Mouse (Mus musculus) embryonic facial prominence, embryonic 11.5 days (tissue): ENCODE measurements at regions not wholly inside any gene's neighbourhood (a gene's known extent, or its start where the extent isn't known, plus 50 kb on each side); places are given as distances from the start of the nearest gene placed in this dataset.

Experiments used
- ATAC-seq: fragments of 200-750 bp; cut with Nextera tagmentation; replicated peaks from 2 replicates; pipeline ENCODE4 v1.8.0; 2017; ENCODE audit warnings: low read depth; ENCODE audit not compliant: insufficient number of reproducible peaks, low FRiP score, low TSS enrichment
- DNase-seq: peaks from one replicate; pipeline ENCODE4 v3.0.0-alpha.2; 2015; ENCODE audit warnings: low spot score
- H3K27ac ChIP-seq: fragments of 300-500 bp; sonication (generic); replicated peaks from 2 replicates; pipeline ENCODE4 v1.5.1; 2014; ENCODE audit warnings: mild to moderate bottlenecking, low read depth, low read length, control low read depth
- H3K27me3 ChIP-seq: fragments of 300-500 bp; sonication (generic); 2 replicates; pipeline ENCODE4 v1.6.1; 2014; ENCODE audit warnings: mild to moderate bottlenecking, low read length, moderate library complexity, mixed read lengths; ENCODE audit not compliant: control insufficient read depth, insufficient read depth
- H3K36me3 ChIP-seq: fragments of 300-500 bp; sonication (generic); replicated peaks from 2 replicates; pipeline ENCODE4 v1.6.1; 2014; ENCODE audit warnings: low read depth, mild to moderate bottlenecking, low read length, moderate library complexity, mixed read lengths; ENCODE audit not compliant: control insufficient read depth, insufficient read depth
- H3K4me1 ChIP-seq: fragments of 300-500 bp; sonication (generic); 2 replicates; pipeline ENCODE4 v1.6.1; 2014; ENCODE audit warnings: low read length, mixed read lengths; ENCODE audit not compliant: control insufficient read depth, insufficient read depth
- H3K4me2 ChIP-seq: fragments of 300-500 bp; sonication (generic); 2 replicates; pipeline ENCODE4 v1.6.1; 2014; ENCODE audit warnings: low read depth, mild to moderate bottlenecking, control low read depth, low read length, moderate library complexity
- H3K4me3 ChIP-seq: fragments of 300-500 bp; sonication (generic); 2 replicates; pipeline ENCODE4 v1.5.1; 2014; ENCODE audit warnings: low read depth, low read length, control low read depth
- H3K9ac ChIP-seq: fragments of 300-500 bp; sonication (generic); replicated peaks from 2 replicates; pipeline ENCODE4 v1.6.1; 2014; ENCODE audit warnings: mild to moderate bottlenecking, control low read depth, low read length
- H3K9me3 ChIP-seq: fragments of 300-500 bp; sonication (generic); replicated peaks from 2 replicates; pipeline ENCODE4 v1.6.1; 2016; ENCODE audit warnings: mild to moderate bottlenecking, low read length, inconsistent platforms, mixed read lengths; ENCODE audit not compliant: control insufficient read depth
- WGBS: fragments of 180-500 bp; shearing (Covaris S2); extraction: QIAGEN DNeasy Blood & Tissue Kit; methylation state at CpG from one replicate; pipeline ENCODE4 v1.1.7; 2014; 5-methylcytosine and 5-hydroxymethylcytosine counted together

- no peak overlapping the region for H3K4me3 ChIP-seq
- no peak overlapping the region for H3K27ac ChIP-seq
- no peak overlapping the region for H3K4me2 ChIP-seq
- DNase-seq (no peak), ATAC-seq (no peak)
- no peak overlapping the region for H3K9ac ChIP-seq
- H3K9me3 ChIP-seq = no peaks in the 10 kb centered on the region
- WGBS = 84% methylated on average over 8 of the region's 8 CpGs
- H3K4me1 ChIP-seq = no peaks in the 10 kb centered on the region
- H3K27me3 ChIP-seq = no peaks in the 10 kb centered on the region
- no peaks in the 10 kb centered on the region for H3K36me3 ChIP-seq
These were observed 160.9 kb downstream of the Tmem38b start for GRCm38 (mm10) chr4:53986519-53987301.

- Histone ChIP-seq H3K27ac (no peak overlapping the region), H3K9me3 (no peaks in the 10 kb centered on the region), H3K27me3 (no peaks in the 10 kb centered on the region), H3K9ac (no peak overlapping the region), H3K4me1 (no peaks in the 10 kb centered on the region), H3K4me3 (no peak overlapping the region), H3K36me3 (no peaks in the 10 kb centered on the region), H3K4me2 (no peak overlapping the region)
- WGBS = 85% methylated on average over 11 of the region's 11 CpGs
- DNase-seq = no peak
- ATAC-seq = no peak
These were observed 161.7 kb downstream of the Tmem38b start for GRCm38 (mm10) chr4:53987536-53987935.

GRCm38 (mm10) chr4:54021069-54021829 is 195.4 kb downstream of the Tmem38b start:
- Histone ChIP-seq H3K36me3 (no peaks in the 10 kb centered on the region), H3K4me2 (no peak overlapping the region), H3K4me3 (no peak overlapping the region), H3K9ac (no peak overlapping the region), H3K4me1 (no peaks in the 10 kb centered on the region), H3K9me3 (no peaks in the 10 kb centered on the region), H3K27ac (no peak overlapping the region), H3K27me3 (no peaks in the 10 kb centered on the region)
- ATAC-seq (peak; percentile 78), DNase-seq (peak; percentile 9)
- 28% methylated on average over 12 of the region's 12 CpGs for WGBS

- Histone ChIP-seq H3K9me3 (no peaks in the 10 kb centered on the region), H3K27ac (no peak overlapping the region), H3K4me1 (no peaks in the 10 kb centered on the region), H3K27me3 (no peaks in the 10 kb centered on the region), H3K9ac (no peak overlapping the region), H3K4me3 (no peak overlapping the region), H3K36me3 (no peaks in the 10 kb centered on the region), H3K4me2 (no peak overlapping the region)
- 62% methylated on average over 6 of the region's 6 CpGs for WGBS
- no peak for ATAC-seq
- peak; percentile 6 for DNase-seq
These were observed 196.1 kb downstream of the Tmem38b start for GRCm38 (mm10) chr4:54021861-54022385.

- no peak overlapping the region for H3K9ac ChIP-seq
- 86% methylated on average over 3 of the region's 3 CpGs for WGBS
- H3K4me1 ChIP-seq = no peaks in the 10 kb centered on the region; the same call in 1 of the 2 replicates
- H3K9me3 ChIP-seq = no peaks in the 10 kb centered on the region
- no peaks in the 10 kb centered on the region for H3K27me3 ChIP-seq
- no peak overlapping the region for H3K4me2 ChIP-seq
- H3K36me3 ChIP-seq = no peaks in the 10 kb centered on the region
- H3K27ac ChIP-seq = no peak overlapping the region
- DNase-seq (no peak), ATAC-seq (no peak)
- no peak overlapping the region for H3K4me3 ChIP-seq
These were observed 201.1 kb downstream of the Tmem38b start for GRCm38 (mm10) chr4:54026919-54027318.

GRCm38 (mm10) chr4:54027565-54028237 is 201.9 kb downstream of the Tmem38b start:
- H3K9me3 ChIP-seq = no peaks in the 10 kb centered on the region
- no peak overlapping the region for H3K27ac ChIP-seq
- ATAC-seq = no peak
- no peaks in the 10 kb centered on the region for H3K36me3 ChIP-seq
- no peaks in the 10 kb centered on the region for H3K27me3 ChIP-seq
- WGBS = 30% methylated on average over 5 of the region's 5 CpGs
- peak; percentile 32 for DNase-seq
- no peak overlapping the region for H3K4me3 ChIP-seq
- H3K4me1 ChIP-seq = no peaks in the 10 kb centered on the region; the same call in 1 of the 2 replicates
- no peak overlapping the region for H3K4me2 ChIP-seq
- H3K9ac ChIP-seq = no peak overlapping the region

GRCm38 (mm10) chr4:54045258-54046029 is 219.6 kb downstream of the Tmem38b start:
- ATAC-seq (no peak), DNase-seq (no peak)
- Histone ChIP-seq H3K36me3 (no peaks in the 10 kb centered on the region), H3K27me3 (no peaks in the 10 kb centered on the region), H3K4me2 (no peak overlapping the region), H3K9me3 (no peaks in the 10 kb centered on the region), H3K9ac (no peak overlapping the region), H3K27ac (no peak overlapping the region), H3K4me1 (no peaks in the 10 kb centered on the region), H3K4me3 (no peak overlapping the region)
- WGBS = 61% methylated on average over 14 of the region's 14 CpGs
